Comparison of ENCODE assay signal across 8 mouse cellular contexts in genomic region chr8:124284984-124285576, GRCm38 (mm10). TPM values are rescaled to one million over a fixed set of nuclear protein-coding genes. Genes with fewer than 3 reads are reported as not detected.
DNase-seq lines count a peak whose midpoint lies in the region; ATAC-seq and TF ChIP-seq lines count a peak whose summit lies in the region.

No protein-coding gene starts in this region.

- 8% methylated on average over 9 of the region's 9 CpGs for WGBS in forebrain, postnatal 0 days
- 13% methylated on average over 9 of the region's 9 CpGs for whole genome bisulfite sequencing in hindbrain, embryonic 16.5 days
- 2% methylated on average over 9 of the region's 9 CpGs for WGBS in midbrain, embryonic 14.5 days

- H3K27ac ChIP-seq in forebrain, postnatal 0 days (ENCODE audit: low read depth, low read length), result peak overlapping the region; percentile 70
- peak overlapping the region; percentile 57 for H3K27ac ChIP-seq in hindbrain, embryonic 16.5 days (ENCODE audit: low read depth, low read length)
- peak overlapping the region; percentile 91 for H3K27ac ChIP-seq in midbrain, embryonic 14.5 days (replicated peaks; ENCODE audit: low read depth, low read length)

- no peak overlapping the region for H3K4me3 ChIP-seq in forebrain, postnatal 0 days (ENCODE audit: low read depth, low read length)
- no peak overlapping the region for H3K4me3 ChIP-seq in hindbrain, embryonic 16.5 days (ENCODE audit: low read length)
- no peak overlapping the region for H3K4me3 ChIP-seq in midbrain, embryonic 14.5 days (replicated peaks; ENCODE audit: low read depth, low read length)

- no peak overlapping the region for H3K9ac ChIP-seq in forebrain, postnatal 0 days
- peak overlapping the region; percentile 47; the same call in 1 of the 2 replicates for H3K9ac ChIP-seq in hindbrain, embryonic 16.5 days (ENCODE audit: low read depth, low read length)
- peak overlapping the region; percentile 20; the same call in 1 of the 2 replicates for H3K9ac ChIP-seq in midbrain, embryonic 14.5 days (replicated peaks; ENCODE audit: low read length)

- H3K36me3 ChIP-seq in forebrain, postnatal 0 days (ENCODE audit: insufficient read depth), result no peaks in the 10 kb centered on the region
- H3K36me3 ChIP-seq in hindbrain, embryonic 16.5 days (ENCODE audit: control insufficient read depth, insufficient read depth, low read length), result no peaks in the 10 kb centered on the region
- H3K36me3 ChIP-seq in midbrain, embryonic 14.5 days (ENCODE audit: control insufficient read depth, insufficient read depth, low read length), result no peaks in the 10 kb centered on the region

- H3K27me3 ChIP-seq in forebrain, postnatal 0 days (ENCODE audit: insufficient read depth, low read length), result no peaks in the 10 kb centered on the region
- no peaks in the 10 kb centered on the region for H3K27me3 ChIP-seq in hindbrain, embryonic 16.5 days (replicated peaks; ENCODE audit: control insufficient read depth, insufficient read depth, low read length)
- no peaks in the 10 kb centered on the region for H3K27me3 ChIP-seq in midbrain, embryonic 14.5 days (ENCODE audit: control insufficient read depth, insufficient read depth, low read length)

- DNase-seq in cerebellum, adult 11 months, result peak; percentile 67
- DNase-seq in forebrain, postnatal 0 days, result peak; percentile 54
- DNase-seq in midbrain, embryonic 14.5 days, result peak; percentile 82
- DNase-seq in ovary, postnatal 14 days (ENCODE audit: low spot score), result no peak
- no peak for DNase-seq in urinary bladder, adult 2 months (ENCODE audit: low spot score)
- no peak for DNase-seq in right cerebral cortex, postnatal 25 days

- no peaks in the 10 kb centered on the region for H3K9me3 ChIP-seq in forebrain, postnatal 0 days (ENCODE audit: low read length)
- no peaks in the 10 kb centered on the region for H3K9me3 ChIP-seq in hindbrain, embryonic 16.5 days (ENCODE audit: control insufficient read depth, low read length)
- H3K9me3 ChIP-seq in midbrain, embryonic 14.5 days (ENCODE audit: control insufficient read depth, low read length), result no peaks in the 10 kb centered on the region

- no peak overlapping the region for H3K4me2 ChIP-seq in forebrain, postnatal 0 days (ENCODE audit: low read depth)
- H3K4me2 ChIP-seq in hindbrain, embryonic 16.5 days (ENCODE audit: low read length), result no peak overlapping the region
- peak overlapping the region; percentile 17 for H3K4me2 ChIP-seq in midbrain, embryonic 14.5 days (ENCODE audit: low read length)

- TF ChIP-seq CTCF in forebrain, postnatal 0 days (IDR thresholded peaks at IDR 0.05; ENCODE audit: low read depth), result no peak

- H3K4me1 ChIP-seq in forebrain, postnatal 0 days (ENCODE audit: insufficient read depth), result peaks cover 42% of the 10 kb centered on the region
- H3K4me1 ChIP-seq in hindbrain, embryonic 16.5 days (ENCODE audit: control insufficient read depth, insufficient read depth, low read depth, low read length), result peaks cover 48% of the 10 kb centered on the region
- H3K4me1 ChIP-seq in midbrain, embryonic 14.5 days (ENCODE audit: control insufficient read depth, insufficient read depth, low read length), result peaks cover 64% of the 10 kb centered on the region

- ATAC-seq in cerebellum, adult (ENCODE audit: insufficient number of reproducible peaks, low FRiP score, low TSS enrichment), result no peak
- peak; percentile 17; the same call in 1 of the 2 replicates for ATAC-seq in forebrain, postnatal 0 days
- peak; percentile 40 for ATAC-seq in hindbrain, embryonic 16.5 days
- ATAC-seq in midbrain, embryonic 14.5 days (ENCODE audit: low FRiP score, low TSS enrichment), result peak; percentile 39; the same call in 1 of the 2 replicates

RNA-seq across cellular contexts. Expression of gene Galnt2, which starts 53.9 kb away (rescaled TPM):
- total RNA-seq in forebrain, postnatal 0 days (2014; rRNA removed), result 55.4 and 55.5 TPM in 2 replicates
- 58.2 and 63.1 TPM in 2 replicates for polyA plus RNA-seq in forebrain, postnatal 0 days (2015; fragmentation: Nextera tagmentation; extraction: Ambion mirVana)
- polyA plus RNA-seq in hindbrain, embryonic 16.5 days (2015; fragmentation: Nextera tagmentation; extraction: Ambion mirVana), result 33.8 and 40.2 TPM in 2 replicates
- polyA plus RNA-seq in midbrain, embryonic 14.5 days (2014; fragmentation: Nextera tagmentation; extraction: Ambion mirVana), result 65.8 and 70.1 TPM in 2 replicates
- polyA plus RNA-seq in urinary bladder, adult 2 months (2012; rRNA removed), result 57.3 and 74.4 TPM in 2 replicates

Comparison
In these comparisons a context has a peak if more than half of its experiments do, and no peak if none do; other contexts are left out.
1. DNase-seq: peak in cerebellum, adult 11 months (single experiment), forebrain, postnatal 0 days (single experiment) and midbrain, embryonic 14.5 days (single experiment); none in ovary, postnatal 14 days (single experiment), urinary bladder, adult 2 months (single experiment) and right cerebral cortex, postnatal 25 days (single experiment).
2. Peak in every context shown above with its lines, with median percentiles within 50 percentile points of each other: H3K27ac ChIP-seq.